Mouse (Mus musculus): Measurements from ENCODE around the gene Rprd1b. TPM values are rescaled to one million over a fixed set of nuclear protein-coding genes. Genes with fewer than 3 reads are reported as not detected.
A peak's percentile ranks its signal among the peaks of the same experiment; 100 is the strongest.

Rprd1b gene
- total RNA-seq, 2 experiments from 2014 or later, result 20.8 to 23.9 TPM

DNA sequence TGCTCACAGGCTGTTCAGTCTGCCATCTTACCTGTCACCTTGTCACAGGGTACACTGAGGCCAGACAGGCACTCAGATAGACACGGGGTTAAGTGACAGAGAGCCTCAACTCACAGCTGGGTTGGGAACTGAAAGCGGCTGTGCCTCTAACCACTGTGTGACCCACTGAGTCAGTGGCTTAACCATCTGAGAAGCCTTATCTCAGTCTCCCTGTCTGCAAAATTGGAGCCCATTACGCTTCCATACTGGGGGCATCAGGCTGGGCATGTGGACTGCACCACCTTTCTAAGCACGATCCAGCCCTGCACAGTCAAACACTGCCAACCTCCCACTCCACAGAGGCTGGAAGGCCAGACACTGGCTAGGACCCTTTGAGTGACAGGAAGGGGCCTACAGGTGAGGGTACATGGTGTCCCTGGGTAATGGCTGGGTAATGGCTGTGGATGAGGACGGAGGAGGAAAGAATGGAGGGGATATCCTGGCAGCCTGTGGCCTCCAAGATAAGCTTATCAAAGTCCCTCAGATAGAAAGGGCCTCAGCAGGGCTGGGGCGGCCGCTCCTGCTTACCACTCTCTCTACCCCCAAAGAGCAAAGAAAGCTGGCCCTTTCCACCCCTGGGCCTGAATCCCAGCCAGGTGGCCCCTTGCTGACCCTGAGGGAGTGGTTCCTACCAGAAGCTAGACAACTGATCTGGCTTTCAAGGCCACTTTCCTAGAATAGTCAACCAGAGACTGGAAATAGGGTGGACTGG lies 113.6 kb downstream of the Rprd1b start:
- intact Hi-C loops (cut with DNase I), result no loop called here
- DNase-seq, result peak in 1 of 2 experiments; percentile 12

DNA sequence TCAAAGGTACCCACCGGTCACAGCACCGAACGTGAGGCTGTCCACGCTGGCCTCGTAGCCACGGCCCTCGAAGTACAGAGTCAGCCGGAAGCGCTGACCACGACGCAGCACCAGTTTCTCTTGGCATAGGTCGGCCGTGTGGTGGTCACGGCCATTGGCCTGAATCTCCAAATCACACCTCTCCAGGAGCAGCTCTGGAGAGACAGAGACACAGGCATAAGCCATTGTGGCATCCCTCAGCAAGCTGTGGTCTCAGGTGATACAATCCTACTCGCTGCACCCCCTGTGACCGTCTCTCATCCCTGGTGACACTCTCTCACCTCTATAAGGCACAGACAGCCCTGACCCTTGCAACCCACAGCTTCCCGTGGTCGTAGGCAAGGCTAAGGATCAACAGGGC lies 114.7 kb downstream of the Rprd1b start:
- peak in 1 of 2 experiments; percentile 2 for DNase-seq
- intact Hi-C loops (cut with DNase I), result no loop called here

DNA sequence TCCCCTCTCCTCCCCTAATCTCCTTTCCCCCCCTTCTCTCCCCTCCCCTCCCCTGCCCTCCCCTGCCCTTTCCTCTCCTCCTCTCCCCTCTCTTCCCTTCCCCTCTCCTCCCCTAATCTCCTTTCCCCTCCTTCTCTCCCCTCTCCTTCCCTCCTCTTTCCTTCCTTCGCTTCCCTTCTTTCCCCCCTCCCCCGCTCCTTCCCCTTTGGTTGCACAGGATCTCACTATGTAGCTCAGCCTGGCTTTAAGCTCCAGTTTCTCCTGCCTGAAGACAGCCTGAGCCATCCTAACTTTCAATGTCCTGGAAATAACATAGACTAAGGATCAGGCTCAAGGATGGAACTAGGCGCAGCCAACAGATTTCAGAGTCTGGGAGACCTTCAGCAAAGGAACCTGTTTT lies 115.5 kb downstream of the Rprd1b start:
- intact Hi-C loops (cut with DNase I), result no loop called here
- no peak for DNase-seq

DNA sequence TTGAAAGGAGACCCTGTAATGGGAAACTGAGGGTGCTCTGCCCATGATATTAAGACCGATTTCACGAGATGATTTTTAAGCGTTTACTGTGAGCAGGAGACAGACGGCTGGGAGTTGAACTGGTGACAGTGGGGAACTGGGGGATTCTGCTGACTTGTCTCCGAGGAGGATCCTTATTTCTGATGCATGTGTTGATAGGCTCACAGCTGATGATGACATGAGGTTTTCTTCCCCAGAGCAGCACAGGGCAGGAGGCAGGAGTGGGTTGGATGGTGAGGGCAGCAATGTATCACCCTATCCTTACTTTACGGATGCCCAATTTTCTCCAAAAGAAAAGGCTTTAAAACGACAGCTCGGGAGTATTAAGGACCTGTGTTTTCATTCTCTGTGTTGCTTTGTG lies 116.0 kb downstream of the Rprd1b start:
- intact Hi-C loops (cut with DNase I), result no loop called here
- no peak for DNase-seq

- intact Hi-C loops (cut with DNase I), result no loop called here
- DNase-seq, result peak in 1 of 2 experiments; percentile 1
These were observed 116.6 kb downstream of the Rprd1b start for GRCm38 (mm10) chr2:158144750-158145527.

GRCm38 (mm10) chr2:158145528-158146065 lies 117.3 kb downstream of the Rprd1b start:
- DNase-seq, result peak in 1 of 2 experiments; percentile 6
- intact Hi-C loops (cut with DNase I), result loop anchor here (2.0 kb wide), 2 partner anchors 39 to 97 kb away; no protein-coding TSS in a partner anchor

DNA sequence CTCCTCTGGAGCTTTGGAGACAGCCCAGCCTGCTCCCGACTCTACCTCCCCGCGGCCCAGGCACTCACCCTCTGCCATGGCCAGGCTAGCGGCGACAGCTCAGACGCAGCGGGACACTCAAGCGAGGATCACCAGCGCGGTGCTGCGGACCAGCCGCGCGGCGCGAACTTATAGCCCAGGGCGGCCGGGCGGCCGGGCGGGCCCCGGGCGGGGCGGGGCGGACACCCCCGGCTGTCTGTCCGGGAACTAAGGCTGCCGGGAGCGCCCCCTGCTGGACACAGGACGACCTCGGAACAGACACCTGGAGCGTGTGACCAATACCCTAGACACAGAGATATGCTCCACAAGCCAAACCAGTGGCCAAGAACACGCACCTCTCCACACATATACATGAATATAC lies 117.9 kb downstream of the Rprd1b start, which contains the start of gene Tgm2:
Gene Tgm2, minus strand, starts transcription at position 214 of the 400 bp plus-strand sequence.
- peak; percentile 92 for DNase-seq
- intact Hi-C loops (cut with DNase I), result loop anchor here (2.0 kb wide), 2 partner anchors 39 to 97 kb away; no protein-coding TSS in a partner anchor

DNA sequence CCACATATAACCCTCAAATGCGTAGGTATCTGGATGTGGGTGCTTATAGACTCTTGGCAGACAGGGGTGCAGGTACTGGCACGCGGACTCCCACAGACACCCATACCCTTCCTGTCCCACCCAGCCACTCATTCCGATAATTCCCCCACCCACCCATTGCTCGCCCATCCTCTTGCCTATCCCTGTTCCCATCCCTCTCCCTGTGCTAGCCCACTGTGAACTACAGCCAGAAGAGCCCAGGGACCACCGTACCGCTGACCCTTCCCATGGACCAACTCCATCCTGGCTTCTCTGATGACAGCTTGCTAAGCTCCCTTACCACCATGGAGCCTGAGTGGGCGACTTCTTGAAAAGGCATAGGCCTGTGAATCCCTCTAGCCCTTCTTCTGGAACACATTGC lies 118.7 kb downstream of the Rprd1b start:
- intact Hi-C loops (cut with DNase I), result loop anchor here (2.0 kb wide), 2 partner anchors 40 to 98 kb away; no protein-coding TSS in a partner anchor
- peak in 1 of 2 experiments; percentile 2 for DNase-seq

- DNase-seq, result peak in 1 of 2 experiments; percentile 2
- intact Hi-C loops (cut with DNase I), result no loop called here
These were observed 122.8 kb downstream of the Rprd1b start for GRCm38 (mm10) chr2:158151077-158151476.

DNA sequence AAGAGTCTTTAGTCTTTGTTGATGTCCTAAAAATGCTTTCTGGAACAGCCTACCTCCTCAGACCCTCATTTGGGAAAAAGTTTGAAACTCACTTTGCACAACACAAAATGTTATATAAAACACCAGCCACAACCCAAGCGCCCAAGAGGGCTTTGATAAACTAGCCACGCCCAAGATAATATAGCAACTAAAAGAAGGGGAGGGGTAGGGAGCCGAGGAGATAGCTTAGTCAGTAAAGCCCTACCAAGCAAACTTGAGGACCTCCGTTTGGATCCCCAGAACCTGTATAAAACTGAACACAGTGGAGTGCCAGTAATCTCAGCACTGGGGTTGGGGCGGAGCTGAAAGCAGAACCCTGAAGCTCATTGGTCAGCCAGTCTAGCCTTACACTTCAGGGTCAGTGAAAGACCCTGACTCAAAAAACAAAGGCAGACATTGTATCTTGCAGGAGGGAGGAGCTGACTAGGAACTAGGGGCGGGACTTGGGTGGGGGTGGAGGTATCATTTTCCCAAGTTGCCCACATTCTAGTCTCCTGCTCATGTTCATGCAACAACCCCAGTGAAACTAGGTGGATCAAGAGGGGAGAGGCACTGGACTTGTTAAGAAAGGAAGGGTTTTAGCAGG lies 124.5 kb downstream of the Rprd1b start:
- peak in 1 of 2 experiments; percentile 1 for DNase-seq
- intact Hi-C loops (cut with DNase I), result no loop called here

DNA sequence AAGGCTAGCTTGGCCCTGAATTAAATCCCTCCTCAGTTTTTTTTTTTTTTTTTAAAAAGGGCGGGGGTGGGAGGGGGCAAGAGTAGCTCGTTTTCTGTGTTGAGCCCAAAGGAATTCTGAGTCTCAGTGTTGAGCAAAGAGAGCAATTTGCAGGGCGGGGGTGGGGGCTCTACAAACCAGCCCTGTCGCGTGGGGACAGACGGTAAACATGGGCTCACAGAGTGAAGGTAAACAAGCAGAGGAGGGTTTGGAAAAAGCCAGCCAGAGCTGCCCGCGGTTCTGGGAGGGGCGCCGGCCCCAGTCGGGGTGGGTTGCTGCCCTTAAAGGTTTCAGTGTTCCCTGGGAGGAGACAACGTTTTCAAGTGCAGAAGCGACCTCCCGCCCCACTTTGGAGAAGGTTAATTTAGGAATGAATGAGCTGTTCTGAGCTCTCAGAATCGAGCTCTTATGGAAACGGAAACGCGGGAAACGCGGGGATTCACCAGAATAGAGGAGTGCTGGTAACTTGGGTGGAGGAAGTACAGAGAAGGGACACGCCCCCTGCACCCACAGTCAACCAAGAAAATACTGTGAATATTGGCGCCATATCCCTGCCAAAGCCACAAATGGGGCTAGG lies 125.5 kb downstream of the Rprd1b start:
- intact Hi-C loops (cut with DNase I), result no loop called here
- peak in 1 of 2 experiments; percentile 7 for DNase-seq

- intact Hi-C loops (cut with DNase I), result no loop called here
These were observed 126.3 kb downstream of the Rprd1b start for GRCm38 (mm10) chr2:158154641-158155040.

GRCm38 (mm10) chr2:158155101-158155500 lies 126.8 kb downstream of the Rprd1b start:
- no peak for DNase-seq
- intact Hi-C loops (cut with DNase I), result no loop called here

More at GRCm38 (mm10) chr2:158154641-158155040, 126.3 kb downstream of the Rprd1b start:
- DNase-seq, result peak in 1 of 2 experiments; percentile 4

DNA sequence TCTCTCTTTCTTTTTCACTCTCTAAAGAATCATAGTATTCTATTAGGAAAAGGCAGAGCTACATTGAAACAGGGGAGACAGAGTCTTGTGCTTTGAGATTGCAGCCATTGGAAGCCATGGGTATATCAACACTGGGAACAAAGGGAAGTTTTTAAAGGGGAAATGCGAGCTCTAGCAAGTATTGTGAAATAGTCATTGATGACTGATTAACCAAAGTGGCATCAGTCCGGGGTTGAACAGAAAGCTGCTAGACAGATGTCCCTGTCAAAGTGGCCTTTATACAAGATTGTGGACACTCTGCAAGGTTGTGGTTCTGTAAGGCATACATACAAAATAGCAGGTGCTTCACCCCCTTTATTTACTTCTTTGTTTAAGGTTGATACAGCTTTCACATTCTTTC lies 127.3 kb downstream of the Rprd1b start:
- no peak for DNase-seq
- intact Hi-C loops (cut with DNase I), result no loop called here

DNA sequence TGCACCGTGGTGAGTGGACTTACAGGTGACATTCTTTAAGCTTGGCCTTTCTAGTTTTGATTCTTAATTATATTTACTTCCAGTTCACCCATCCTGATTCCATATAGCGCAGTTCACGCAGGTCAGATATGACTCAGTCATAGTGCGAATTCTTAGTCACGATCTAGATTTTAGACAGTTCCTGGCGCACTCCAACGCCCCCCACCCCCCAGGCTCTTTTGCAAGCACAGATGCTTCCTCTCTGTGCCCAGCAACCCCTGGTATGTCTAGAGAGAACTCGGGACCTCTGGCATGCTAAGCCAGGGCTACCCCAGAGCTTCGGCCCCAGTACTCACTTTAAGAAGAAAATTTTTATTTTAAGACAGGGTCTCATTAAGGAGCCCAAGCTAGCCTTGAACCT lies 128.2 kb downstream of the Rprd1b start:
- DNase-seq, result no peak
- intact Hi-C loops (cut with DNase I), result no loop called here

DNA sequence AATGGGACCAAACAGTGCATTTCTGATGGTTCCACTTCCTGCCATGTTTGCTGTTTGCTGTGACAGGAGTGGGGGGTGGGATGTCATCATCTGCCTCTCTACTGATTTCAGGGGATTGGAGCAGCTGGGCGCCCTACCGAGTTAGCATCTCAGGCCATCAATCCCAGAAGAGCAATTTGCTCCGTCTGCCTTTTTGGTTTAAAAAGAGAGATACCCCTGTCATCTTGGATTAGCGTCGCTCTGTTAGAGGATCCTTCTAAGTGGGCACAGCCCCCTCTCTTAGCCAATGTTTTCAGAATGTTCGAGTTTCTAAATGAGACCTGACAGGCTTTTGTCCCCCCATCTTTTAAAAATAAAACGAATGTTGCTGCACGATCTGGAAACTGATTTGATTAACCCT lies 129.4 kb downstream of the Rprd1b start:
- intact Hi-C loops (cut with DNase I), result no loop called here
- DNase-seq, result no peak

DNA sequence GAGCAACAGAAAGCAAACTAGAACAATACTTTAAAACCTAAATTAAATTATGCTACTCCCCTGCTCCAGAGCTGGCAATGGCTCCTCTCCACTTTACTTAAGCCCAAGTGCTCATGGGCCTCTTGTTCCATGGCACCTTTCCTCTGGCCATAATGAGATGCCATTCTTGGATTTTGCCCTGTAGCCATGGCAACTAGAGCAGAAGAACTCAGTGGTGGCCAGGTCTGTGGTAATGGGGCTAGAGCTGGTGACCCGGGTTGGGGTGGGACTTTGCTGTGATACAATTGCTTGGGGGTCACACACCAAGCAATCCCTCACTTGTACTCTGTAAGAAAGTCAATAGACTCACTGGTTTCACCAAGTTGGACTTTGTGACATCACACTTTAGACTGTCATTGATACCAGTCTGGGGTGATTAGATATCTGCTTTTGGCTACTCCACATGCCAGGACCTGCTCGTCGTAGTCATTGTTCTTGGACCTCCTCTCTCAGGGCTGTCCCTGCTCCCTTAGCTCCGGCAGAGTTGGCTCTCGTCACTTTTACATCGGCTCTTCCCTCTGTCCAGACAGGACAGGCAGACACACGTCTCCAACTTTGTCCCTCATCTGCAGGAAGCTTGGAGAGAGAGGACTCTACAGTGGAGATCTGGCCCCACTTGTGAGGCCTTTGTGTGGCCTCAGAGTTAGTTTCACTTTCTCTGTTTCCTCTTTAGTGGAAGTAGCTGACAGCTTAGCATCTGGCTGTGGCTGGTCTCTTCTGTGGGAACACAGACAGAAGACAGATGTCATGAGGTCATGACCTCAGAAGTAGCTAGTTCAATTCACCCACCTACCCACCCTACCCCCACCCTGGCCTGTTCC lies 131.3 kb downstream of the Rprd1b start:
- DNase-seq, result no peak

GRCm38 (mm10) chr2:158161761-158162160 lies 133.5 kb downstream of the Rprd1b start:
- intact Hi-C loops (cut with DNase I), result no loop called here
- DNase-seq, result no peak

More for the DNA sequence above, 131.3 kb downstream of the Rprd1b start:
- intact Hi-C loops (cut with DNase I), result no loop called here

DNA sequence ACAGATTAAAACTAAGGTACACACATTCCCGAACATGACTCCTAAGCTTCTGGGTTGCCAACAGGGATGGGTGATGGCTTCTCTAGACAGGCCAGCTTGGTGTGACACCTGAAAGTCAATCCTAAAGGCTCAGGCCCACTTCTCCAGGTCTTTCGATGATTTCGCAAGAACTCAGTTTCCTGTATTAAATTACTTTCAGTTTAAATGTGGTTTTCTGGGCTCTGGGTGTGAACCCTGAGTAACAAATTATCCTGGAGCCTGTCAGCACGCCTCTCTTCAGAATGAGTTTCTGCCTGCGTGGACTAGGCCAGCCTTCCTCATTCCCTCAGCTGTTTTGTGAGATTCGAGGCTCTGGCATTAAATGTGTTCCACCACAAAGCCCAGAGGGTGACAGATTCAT lies 134.7 kb downstream of the Rprd1b start:
- no peak for DNase-seq
- intact Hi-C loops (cut with DNase I), result no loop called here

All from gastrocnemius, postnatal 36 days (tissue).